Mouse (Mus musculus): ENCODE measurements at regions not wholly inside any gene's neighbourhood (a gene's known extent, or its start where the extent isn't known, plus 50 kb on each side); places are given as distances from the start of the nearest gene placed in this dataset.

DNA sequence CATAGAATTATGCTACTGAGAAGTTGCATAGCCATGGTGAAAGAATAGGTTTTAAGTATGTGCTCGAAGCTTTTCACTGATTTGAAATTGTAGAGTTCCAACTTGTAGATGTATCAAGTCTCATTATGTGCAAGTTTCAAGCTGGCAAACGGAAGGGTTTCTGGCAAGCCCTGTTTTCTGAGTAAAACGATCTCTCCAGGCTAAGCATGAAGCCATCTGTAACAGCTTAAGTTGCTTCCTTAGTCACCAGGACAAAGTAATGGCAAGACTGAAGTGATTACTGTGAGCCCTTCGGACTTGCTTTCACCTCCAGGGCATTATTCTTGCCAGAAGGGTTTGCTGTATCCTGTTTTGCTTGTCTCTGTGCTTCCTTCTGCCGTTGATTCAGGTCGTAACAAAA lies 163.7 kb downstream of the Trim52 start:
- Histone ChIP-seq H3K4me2 (ENCODE audit: low read depth) (no peak overlapping the region), H3K79me2 (ENCODE audit: control insufficient read depth, insufficient read depth) (no peaks in the 10 kb centered on the region), H3K27me3 (ENCODE audit: control insufficient read depth, insufficient read depth, insufficient read length) (no peaks in the 10 kb centered on the region), H3ac (ENCODE audit: control insufficient read depth, insufficient read length) (no peak overlapping the region), H3K36me3 (ENCODE audit: control insufficient read depth, insufficient read depth) (no peaks in the 10 kb centered on the region), H3K4me3 (no peak overlapping the region)
- TF ChIP-seq MYOD1 (IDR thresholded peaks at IDR 0.05; ENCODE audit: control insufficient read depth in 1 of 3, insufficient read length in 2 of 3, low read depth in 2 of 3) (no peak), E2F4 (IDR thresholded peaks at IDR 0.05; ENCODE audit: insufficient read depth) (no peak), MAX (IDR thresholded peaks at IDR 0.05; ENCODE audit: low read depth) (no peak), USF1 (IDR thresholded peaks at IDR 0.05; ENCODE audit: low read depth) (no peak), MYOG (IDR thresholded peaks at IDR 0.05; ENCODE audit: control insufficient read depth in 1 of 3, insufficient read depth in 1 of 3, insufficient read length in 2 of 3, low read depth in 2 of 3) (no peak), POLR2AphosphoS2 (IDR thresholded peaks at IDR 0.05; ENCODE audit: insufficient read length, low read depth) (no peak), TCF12 (IDR thresholded peaks at IDR 0.05; ENCODE audit: insufficient read depth, poor library complexity, severe bottlenecking) (no peak), SRF (IDR thresholded peaks at IDR 0.05; ENCODE audit: control insufficient read depth, insufficient read length, low read depth) (no peak), POLR2A (IDR thresholded peaks at IDR 0.05; ENCODE audit: insufficient read length, low read depth) (no peak), CEBPB (IDR thresholded peaks at IDR 0.05; ENCODE audit: insufficient read depth, poor library complexity, severe bottlenecking) (no peak), TCF3 (IDR thresholded peaks at IDR 0.05; ENCODE audit: insufficient read length, low read depth) (no peak), REST (IDR thresholded peaks at IDR 0.05; ENCODE audit: insufficient read depth, insufficient read length) (no peak)

DNA sequence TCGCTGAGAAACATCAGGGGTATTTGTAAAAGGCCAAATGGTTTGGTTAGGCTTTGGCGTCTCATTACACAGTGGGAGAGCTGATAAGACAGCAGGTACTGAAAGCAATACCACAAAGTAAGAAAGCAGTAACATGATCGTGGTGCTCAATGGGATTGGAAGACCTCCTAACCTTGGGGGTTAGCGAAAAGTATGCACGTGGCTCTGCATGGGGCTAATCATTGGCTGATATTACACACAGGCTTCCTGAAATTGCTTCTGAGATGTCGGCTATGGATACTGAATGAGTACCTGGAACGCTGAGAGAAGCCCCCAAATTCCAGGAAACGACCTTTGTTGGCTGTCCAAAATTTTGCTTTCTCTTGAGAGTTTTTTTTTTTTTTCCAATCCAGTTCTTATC lies 207.6 kb downstream of the Trim52 start:
- TF ChIP-seq E2F4 (IDR thresholded peaks at IDR 0.05; ENCODE audit: insufficient read depth) (no peak), MYOD1 (IDR thresholded peaks at IDR 0.05; ENCODE audit: control insufficient read depth in 1 of 3, insufficient read length in 2 of 3, low read depth in 2 of 3) (no peak), MYOG (IDR thresholded peaks at IDR 0.05; ENCODE audit: control insufficient read depth in 1 of 3, insufficient read depth in 1 of 3, insufficient read length in 2 of 3, low read depth in 2 of 3) (no peak), REST (IDR thresholded peaks at IDR 0.05; ENCODE audit: insufficient read depth, insufficient read length) (no peak), TCF3 (IDR thresholded peaks at IDR 0.05; ENCODE audit: insufficient read length, low read depth) (no peak), POLR2A (IDR thresholded peaks at IDR 0.05; ENCODE audit: insufficient read length, low read depth) (no peak), SRF (IDR thresholded peaks at IDR 0.05; ENCODE audit: control insufficient read depth, insufficient read length, low read depth) (no peak), CEBPB (IDR thresholded peaks at IDR 0.05; ENCODE audit: insufficient read depth, poor library complexity, severe bottlenecking) (no peak), POLR2AphosphoS2 (IDR thresholded peaks at IDR 0.05; ENCODE audit: insufficient read length, low read depth) (no peak)
- Histone ChIP-seq H3K79me2 (ENCODE audit: control insufficient read depth, insufficient read depth) (no peaks in the 10 kb centered on the region), H3K36me3 (ENCODE audit: control insufficient read depth, insufficient read depth) (no peaks in the 10 kb centered on the region), H3K27me3 (ENCODE audit: control insufficient read depth, insufficient read depth, insufficient read length) (no peaks in the 10 kb centered on the region), H3K4me3 (no peak overlapping the region), H3ac (ENCODE audit: control insufficient read depth, insufficient read length) (no peak overlapping the region), H3K4me2 (ENCODE audit: low read depth) (no peak overlapping the region)

- no peaks in the 10 kb centered on the region for H3K27me3 ChIP-seq (ENCODE audit: control insufficient read depth, insufficient read depth, insufficient read length)
- no peak overlapping the region for H3K4me2 ChIP-seq (ENCODE audit: low read depth)
- no peaks in the 10 kb centered on the region for H3K36me3 ChIP-seq (ENCODE audit: control insufficient read depth, insufficient read depth)
- H3ac ChIP-seq (ENCODE audit: control insufficient read depth, insufficient read length) = no peak overlapping the region
- no peak overlapping the region for H3K4me3 ChIP-seq
- no peak for TF ChIP-seq MYOG (IDR thresholded peaks at IDR 0.05; ENCODE audit: control insufficient read depth in 1 of 3, insufficient read depth in 1 of 3, insufficient read length in 2 of 3, low read depth in 2 of 3)
- no peak for TF ChIP-seq USF1 (IDR thresholded peaks at IDR 0.05; ENCODE audit: low read depth)
- no peak for TF ChIP-seq MYOD1 (IDR thresholded peaks at IDR 0.05; ENCODE audit: control insufficient read depth in 1 of 3, insufficient read length in 2 of 3, low read depth in 2 of 3)
- no peak for TF ChIP-seq CEBPB (IDR thresholded peaks at IDR 0.05; ENCODE audit: insufficient read depth, poor library complexity, severe bottlenecking)
- TF ChIP-seq POLR2AphosphoS2 (IDR thresholded peaks at IDR 0.05; ENCODE audit: insufficient read length, low read depth) = no peak
- no peak for TF ChIP-seq E2F4 (IDR thresholded peaks at IDR 0.05; ENCODE audit: insufficient read depth)
- TF ChIP-seq POLR2A (IDR thresholded peaks at IDR 0.05; ENCODE audit: insufficient read length, low read depth) = no peak
- no peak for TF ChIP-seq SRF (IDR thresholded peaks at IDR 0.05; ENCODE audit: control insufficient read depth, insufficient read length, low read depth)
- TF ChIP-seq REST (IDR thresholded peaks at IDR 0.05; ENCODE audit: insufficient read depth, insufficient read length) = no peak
- no peak for TF ChIP-seq TCF12 (IDR thresholded peaks at IDR 0.05; ENCODE audit: insufficient read depth, poor library complexity, severe bottlenecking)
- TF ChIP-seq TCF3 (IDR thresholded peaks at IDR 0.05; ENCODE audit: insufficient read length, low read depth) = no peak
- TF ChIP-seq MAX (IDR thresholded peaks at IDR 0.05; ENCODE audit: low read depth) = no peak
- H3K79me2 ChIP-seq (ENCODE audit: control insufficient read depth, insufficient read depth) = no peaks in the 10 kb centered on the region
Measured at GRCm38 (mm10) chr14:106314079-106314551, 208.1 kb downstream of the Trim52 start.

GRCm38 (mm10) chr14:106318767-106319166 lies 212.8 kb downstream of the Trim52 start:
- H3K36me3 ChIP-seq (ENCODE audit: control insufficient read depth, insufficient read depth) = no peaks in the 10 kb centered on the region
- no peaks in the 10 kb centered on the region for H3K79me2 ChIP-seq (ENCODE audit: control insufficient read depth, insufficient read depth)
- no peak overlapping the region for H3ac ChIP-seq (ENCODE audit: control insufficient read depth, insufficient read length)
- no peak overlapping the region for H3K4me3 ChIP-seq
- H3K4me2 ChIP-seq (ENCODE audit: low read depth) = no peak overlapping the region
- H3K27me3 ChIP-seq (ENCODE audit: control insufficient read depth, insufficient read depth, insufficient read length) = no peaks in the 10 kb centered on the region
- no peak for TF ChIP-seq MYOG (IDR thresholded peaks at IDR 0.05; ENCODE audit: control insufficient read depth in 1 of 3, insufficient read depth in 1 of 3, insufficient read length in 2 of 3, low read depth in 2 of 3)
- no peak for TF ChIP-seq MAX (IDR thresholded peaks at IDR 0.05; ENCODE audit: low read depth)
- TF ChIP-seq TCF12 (IDR thresholded peaks at IDR 0.05; ENCODE audit: insufficient read depth, poor library complexity, severe bottlenecking) = no peak
- TF ChIP-seq REST (IDR thresholded peaks at IDR 0.05; ENCODE audit: insufficient read depth, insufficient read length) = no peak
- no peak for TF ChIP-seq CEBPB (IDR thresholded peaks at IDR 0.05; ENCODE audit: insufficient read depth, poor library complexity, severe bottlenecking)
- no peak for TF ChIP-seq MYOD1 (IDR thresholded peaks at IDR 0.05; ENCODE audit: control insufficient read depth in 1 of 3, insufficient read length in 2 of 3, low read depth in 2 of 3)
- TF ChIP-seq SRF (IDR thresholded peaks at IDR 0.05; ENCODE audit: control insufficient read depth, insufficient read length, low read depth) = no peak
- no peak for TF ChIP-seq POLR2AphosphoS2 (IDR thresholded peaks at IDR 0.05; ENCODE audit: insufficient read length, low read depth)
- no peak for TF ChIP-seq USF1 (IDR thresholded peaks at IDR 0.05; ENCODE audit: low read depth)
- TF ChIP-seq E2F4 (IDR thresholded peaks at IDR 0.05; ENCODE audit: insufficient read depth) = no peak
- no peak for TF ChIP-seq POLR2A (IDR thresholded peaks at IDR 0.05; ENCODE audit: insufficient read length, low read depth)
- TF ChIP-seq TCF3 (IDR thresholded peaks at IDR 0.05; ENCODE audit: insufficient read length, low read depth) = no peak

All from myocyte (in vitro differentiated cells).